Mouse (Mus musculus): ENCODE results near the gene Lrp6.

GRCm38 (mm10) chr6:134513011-134513410, 53.8 kb downstream of the Lrp6 start:
- TF ChIP-seq TAL1 (conservative IDR thresholded peaks at IDR 0.05; ENCODE audit: low read depth, low read length), result no peak
- TF ChIP-seq GATA1 (IDR thresholded peaks at IDR 0.05; ENCODE audit: borderline replicate concordance, low read length), result no peak
